Mouse (Mus musculus) left cerebral cortex, adult 8-10 months (tissue): ENCODE measurements around the gene Snai1. TPM values are rescaled to one million over a fixed set of nuclear protein-coding genes. Genes with fewer than 3 reads are reported as not detected.

ENCODE experiments used
- DNase-seq, 2 experiments: peaks; one replicate each; pipeline ENCODE4 v3.0.0; 2022; ENCODE audit warnings: low spot score in 2 of 2
- total RNA-seq, 4 experiments: library from RNA; stranded (reverse); gene quantifications; 2 replicates each; pipeline ENCODE4 v1.2.4; 2022

The Snai1 gene
- total RNA-seq, 4 experiments from 2014 or later = 0.48 to 0.93 (median 0.70) TPM

DNA sequence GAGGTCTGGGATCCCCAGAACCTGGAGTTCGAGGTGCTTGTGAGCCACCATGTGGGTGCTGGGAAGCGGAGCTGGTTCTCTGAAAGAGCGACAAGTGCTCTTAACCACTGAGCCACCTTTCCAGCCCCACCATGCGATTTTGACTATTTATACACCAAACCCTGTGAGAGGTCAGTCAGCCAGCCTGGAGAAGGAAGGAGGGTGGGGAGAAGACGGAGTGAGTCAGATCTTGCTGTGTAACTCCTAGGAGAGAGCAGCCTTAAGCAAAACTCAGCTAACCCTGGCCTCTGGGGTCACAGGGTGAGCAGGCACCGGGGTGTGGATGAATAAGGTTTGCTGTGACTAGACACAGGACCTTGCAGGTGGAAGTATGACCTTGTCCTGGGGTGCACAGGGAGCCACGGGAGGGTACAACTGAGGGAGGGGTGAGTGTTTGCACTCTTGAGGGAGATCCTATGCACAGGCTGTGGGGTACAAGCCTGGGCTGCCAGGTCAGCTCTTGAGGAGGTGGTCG is 12.4 kb downstream of the Snai1 start:
- no peak for DNase-seq

DNA sequence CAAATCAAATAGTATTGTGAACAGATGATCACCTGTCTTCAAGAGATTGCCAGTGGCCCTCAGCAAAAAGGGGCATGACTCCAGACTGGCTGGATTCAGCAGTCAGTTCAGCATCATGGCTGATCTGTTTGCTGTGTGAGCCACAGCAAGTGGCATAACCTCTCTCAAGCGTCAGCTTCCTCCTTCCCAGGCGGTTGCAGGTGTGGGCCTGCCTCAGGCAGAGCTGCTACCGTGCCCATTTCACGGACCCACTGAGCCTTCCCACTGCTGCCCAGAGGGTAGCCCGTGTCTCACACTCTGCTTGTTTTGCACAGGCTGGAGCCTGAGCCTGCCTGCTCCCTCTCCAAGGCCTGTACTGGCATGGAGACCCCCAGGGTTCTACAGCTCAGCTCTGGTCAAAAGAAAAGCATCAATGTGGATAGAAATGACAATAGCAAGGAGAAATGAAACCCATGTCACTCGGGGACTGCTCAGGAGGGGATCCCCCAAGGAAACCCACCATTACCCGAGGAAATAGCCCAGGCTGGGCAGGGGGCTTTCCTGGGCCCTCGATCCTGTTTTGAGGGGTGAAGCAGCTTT is 13.4 kb downstream of the Snai1 start:
- DNase-seq = no peak

DNA sequence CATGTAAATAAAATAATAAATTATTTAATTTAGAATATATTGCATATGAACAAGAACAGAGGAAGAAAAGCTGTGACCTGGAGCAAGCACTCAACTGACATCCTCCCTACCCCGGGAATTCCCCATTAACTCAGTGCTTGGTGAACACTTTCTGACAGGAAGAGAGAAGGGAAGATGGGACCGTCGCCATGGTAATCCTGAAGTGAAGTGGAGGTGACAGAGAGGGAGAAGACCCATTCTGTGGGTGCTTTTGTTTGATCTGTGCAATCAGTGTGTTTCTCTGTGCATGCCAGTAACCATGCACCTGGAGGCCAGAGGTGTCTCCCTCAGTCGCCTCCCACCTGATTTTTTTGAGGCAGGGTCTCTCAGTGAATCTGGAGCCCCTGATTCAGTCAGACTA is 14.3 kb downstream of the Snai1 start:
- DNase-seq = no peak

DNA sequence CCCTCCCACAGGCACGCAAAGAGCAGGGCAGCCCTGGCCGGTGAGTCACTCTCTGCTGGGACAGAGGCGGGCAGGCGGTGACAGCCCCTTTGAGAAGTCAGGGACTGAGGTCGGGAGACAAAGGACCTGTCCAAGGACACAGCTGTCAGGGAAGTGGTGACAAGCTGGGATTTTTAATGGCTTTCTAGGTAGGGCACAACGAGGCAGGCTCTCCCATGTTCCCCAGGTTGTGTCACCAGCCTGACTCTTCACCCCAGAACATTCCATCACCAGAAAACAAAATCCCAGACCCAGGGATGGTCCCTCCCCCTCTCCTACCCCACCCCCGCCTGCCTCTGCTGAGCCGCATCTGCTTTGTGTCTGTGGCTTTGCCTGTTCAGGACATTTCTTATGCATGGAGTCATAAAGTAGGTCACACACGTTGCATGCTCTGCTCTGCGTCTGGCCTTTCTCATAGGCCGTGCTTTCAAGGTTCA is 15.0 kb downstream of the Snai1 start:
- DNase-seq = no peak

DNA sequence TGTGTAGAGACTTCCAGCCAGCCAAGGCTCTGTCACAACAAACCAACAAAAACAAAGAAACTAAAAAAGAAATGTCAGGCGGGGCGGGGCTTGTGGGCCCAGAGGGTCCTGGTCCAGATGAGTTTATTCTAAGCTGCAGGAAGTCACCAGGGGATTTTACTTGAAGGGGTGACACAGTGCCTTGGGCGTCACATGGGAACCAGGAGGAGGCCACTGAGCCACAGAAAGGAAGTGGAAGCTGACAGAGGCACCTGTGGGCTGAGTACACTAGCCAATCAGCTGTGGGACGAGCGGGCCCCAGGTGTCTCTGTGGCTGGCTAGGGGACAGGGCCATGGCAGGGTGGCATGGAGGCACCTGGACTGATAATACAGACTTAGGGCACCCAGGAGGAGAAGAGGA is 17.8 kb downstream of the Snai1 start:
- no peak for DNase-seq

DNA sequence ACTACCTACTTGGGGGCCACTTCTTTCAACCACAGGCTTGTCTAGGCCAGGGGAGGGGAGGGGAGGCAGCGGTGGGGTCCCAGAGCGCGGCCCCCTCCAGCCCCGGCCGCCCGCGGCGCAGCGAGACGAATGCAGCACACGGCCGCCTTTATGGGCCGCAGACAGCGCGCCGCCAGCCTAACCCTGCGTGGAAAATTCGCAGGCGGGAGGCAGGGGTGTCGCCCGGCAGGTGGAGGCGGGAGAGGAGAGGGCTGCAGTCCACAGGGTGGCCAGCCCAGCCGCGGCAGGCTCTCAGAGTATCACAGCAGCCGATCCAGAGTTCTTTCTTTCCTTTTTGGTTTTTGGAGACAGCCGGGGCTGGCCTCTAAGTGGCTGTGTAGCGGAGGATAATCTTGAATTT is 21.4 kb downstream of the Snai1 start:
- no peak for DNase-seq

DNA sequence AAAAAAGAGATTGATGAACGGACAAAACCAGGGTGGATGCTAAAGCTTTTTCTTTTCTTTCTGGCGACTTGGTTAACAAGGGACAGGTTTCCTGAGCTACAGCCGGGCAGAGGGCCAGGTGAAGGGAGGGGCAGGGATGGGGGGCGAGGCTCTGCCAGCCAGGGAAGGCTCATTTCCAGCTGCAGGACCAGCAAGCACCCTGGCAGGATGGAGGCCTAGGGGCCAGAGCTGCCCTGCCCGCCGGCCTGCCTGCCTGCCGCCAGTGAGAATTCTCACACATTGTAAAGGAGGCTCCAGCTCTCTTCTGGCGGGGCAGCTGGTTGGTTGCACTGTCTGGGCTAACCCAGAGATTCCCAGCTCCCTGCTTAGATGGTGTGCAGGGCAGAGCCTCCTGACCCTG is 24.1 kb downstream of the Snai1 start:
- no peak for DNase-seq

DNA sequence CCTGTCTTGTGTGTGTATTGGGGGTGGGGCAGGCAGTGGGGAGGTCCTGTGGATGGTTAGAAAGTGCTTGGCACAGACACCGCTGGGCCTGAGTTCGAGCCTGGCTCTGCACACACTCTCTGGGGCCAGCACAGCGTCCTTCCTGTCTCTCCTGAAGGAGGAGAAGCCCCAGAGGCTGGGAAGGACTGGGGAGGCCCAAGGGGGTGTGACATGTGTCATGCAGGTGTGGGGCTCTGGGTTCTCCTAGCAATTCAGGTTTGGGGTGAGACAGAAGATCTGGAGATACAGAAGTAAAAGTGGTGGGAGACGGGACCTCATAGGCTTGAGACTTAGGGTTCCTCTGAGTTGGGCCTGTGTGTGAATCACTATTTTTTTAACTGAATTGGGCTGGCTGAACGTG is 25.0 kb downstream of the Snai1 start:
- no peak for DNase-seq

DNA sequence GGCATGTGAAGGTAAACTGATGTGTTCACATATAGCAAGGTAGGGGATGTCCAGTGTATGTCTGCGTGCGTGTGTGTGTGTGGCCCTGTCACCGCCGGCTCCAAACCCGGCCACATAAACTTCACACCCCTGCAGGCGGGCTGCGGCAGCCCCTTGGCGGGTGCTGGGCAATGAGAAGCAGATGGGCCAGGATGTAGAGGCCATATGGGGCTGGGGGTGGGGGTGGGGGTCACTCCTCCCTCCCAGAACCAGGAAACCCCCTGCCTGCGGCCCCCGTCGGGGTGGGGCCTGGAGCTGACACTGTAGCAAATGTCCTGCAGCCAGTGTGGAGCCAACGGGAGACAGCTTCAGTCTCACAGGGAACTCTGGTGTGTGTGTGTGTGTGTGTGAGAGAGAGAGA is 25.7 kb downstream of the Snai1 start:
- DNase-seq = no peak

DNA sequence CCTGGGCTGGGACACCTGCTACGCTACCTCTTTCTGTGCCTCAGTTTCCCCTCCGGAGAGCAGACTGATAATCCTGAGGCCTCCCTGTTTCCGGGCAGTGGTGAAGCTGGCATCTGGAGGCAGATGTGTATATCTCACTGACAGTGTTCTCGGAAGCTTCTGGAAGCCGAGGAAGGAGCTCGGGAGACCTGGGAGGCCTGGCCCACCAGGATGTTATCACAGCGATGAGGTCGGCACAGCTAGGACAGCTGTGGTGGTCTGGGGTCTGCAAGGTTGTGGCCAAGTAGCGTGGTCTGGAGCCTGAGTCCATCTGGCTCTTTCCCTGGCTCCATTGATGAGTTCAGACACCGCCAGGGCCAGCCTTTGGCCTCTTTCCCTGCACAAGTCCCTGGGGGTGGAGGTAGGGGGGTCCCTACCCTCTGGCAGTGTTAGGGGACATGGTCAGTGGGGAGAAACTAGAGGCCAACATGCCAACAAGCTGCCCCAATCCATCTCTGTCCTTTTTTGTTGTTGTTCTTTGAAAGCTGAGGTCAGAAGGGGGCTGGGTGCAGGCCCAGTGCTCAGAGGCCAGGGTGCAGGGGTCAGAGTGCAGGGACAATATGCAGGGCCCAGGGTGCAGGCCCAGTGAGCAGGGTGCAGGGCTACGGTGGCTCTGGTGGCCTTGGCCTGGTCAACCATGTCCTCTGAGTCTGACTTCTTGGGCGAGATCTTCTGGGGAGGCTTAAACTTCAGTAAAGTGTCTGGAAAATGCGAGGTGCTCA is 26.7 kb downstream of the Snai1 start:
- no peak for DNase-seq

DNA sequence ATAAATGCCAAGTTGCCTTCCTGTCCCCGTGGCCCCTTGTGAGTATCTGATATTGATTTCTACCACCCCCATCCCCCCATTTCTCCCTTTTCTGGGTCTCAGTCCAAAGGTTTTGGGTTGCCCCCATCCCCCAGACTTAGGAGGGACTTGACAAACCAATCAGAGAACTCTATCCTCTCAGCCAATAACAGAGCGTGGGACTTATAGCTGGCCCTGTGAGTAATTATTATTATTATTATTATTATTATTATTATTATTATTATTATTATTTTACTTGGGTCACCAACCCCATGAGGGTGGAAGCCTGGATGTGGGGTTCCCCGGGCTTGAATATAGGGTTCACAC is 27.3 kb downstream of the Snai1 start:
- no peak for DNase-seq

DNA sequence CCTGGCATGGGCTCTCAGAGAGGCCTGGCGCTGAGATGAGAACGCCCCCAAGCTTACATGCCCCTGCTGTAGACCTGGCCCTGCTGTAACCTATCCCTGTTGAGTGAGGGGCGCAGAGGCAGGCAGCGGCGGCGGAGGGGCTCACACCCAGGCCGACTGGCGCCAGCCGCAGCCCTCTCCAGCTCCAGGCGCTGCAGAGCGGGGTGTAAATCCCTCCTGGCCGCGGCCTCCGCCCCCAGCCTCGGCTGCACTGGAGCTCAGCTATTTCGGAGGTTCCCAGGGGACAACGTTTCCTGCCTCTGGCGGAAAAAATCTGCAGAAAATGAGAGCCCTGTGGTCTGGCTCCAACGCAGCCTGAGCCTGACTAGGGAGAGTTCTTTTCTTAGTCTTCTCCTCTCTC is 27.7 kb downstream of the Snai1 start:
- DNase-seq = no peak

DNA sequence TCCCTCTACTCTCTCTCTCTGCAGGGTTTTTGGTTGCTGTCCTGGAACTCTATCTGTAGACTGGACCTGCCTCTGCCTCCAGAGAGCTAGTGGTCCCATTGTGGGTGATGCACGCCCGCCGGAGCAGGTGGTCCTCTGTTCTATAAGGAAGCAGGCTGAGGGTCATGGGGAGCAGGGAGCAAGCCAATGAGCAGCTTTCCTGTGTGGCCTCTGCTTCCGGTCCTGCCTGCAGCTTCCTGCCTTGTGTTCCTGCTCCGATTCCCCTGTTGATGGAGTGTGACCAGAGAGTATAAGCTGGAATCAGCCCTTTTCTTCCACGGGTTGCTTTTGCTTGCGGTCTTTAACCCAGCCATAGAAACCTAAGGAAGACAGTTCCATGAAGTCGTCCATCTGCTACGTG is 30.1 kb downstream of the Snai1 start:
- DNase-seq = no peak

DNA sequence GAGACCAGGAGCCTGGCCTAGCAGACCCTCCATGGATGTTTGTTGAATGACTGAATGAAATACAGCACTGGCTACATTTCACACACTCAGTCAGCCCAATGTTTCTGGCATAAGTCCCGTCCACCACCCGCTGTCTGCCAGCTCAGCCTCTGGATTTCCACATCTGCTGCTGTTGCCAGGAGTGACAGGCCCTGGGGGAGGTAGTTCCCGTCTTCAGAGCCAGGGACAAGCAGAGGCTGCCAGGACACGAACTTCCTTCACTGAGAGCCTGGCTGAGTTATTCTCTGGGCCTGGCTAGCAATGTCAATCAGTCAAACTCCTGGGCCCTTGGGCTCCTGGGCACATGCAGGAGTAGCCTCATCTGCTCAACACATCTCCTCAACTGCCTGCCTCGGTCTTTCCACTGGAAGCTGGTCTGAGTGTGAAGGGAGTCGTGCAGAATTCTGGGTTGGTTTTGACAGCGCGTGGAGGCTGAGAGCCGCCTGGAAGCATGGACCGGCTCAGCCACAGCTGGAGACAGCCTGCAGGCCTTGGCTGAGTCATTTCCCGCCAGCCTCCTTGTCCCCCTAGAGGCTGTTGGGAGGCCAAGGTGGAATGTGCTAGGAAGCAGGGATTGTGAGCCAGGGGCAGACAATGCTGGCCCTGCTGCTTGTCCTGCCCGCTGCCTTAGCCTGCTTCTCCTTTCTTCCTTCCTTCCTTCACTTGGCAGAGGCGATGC is 32.1 kb downstream of the Snai1 start:
- no peak for DNase-seq

DNA sequence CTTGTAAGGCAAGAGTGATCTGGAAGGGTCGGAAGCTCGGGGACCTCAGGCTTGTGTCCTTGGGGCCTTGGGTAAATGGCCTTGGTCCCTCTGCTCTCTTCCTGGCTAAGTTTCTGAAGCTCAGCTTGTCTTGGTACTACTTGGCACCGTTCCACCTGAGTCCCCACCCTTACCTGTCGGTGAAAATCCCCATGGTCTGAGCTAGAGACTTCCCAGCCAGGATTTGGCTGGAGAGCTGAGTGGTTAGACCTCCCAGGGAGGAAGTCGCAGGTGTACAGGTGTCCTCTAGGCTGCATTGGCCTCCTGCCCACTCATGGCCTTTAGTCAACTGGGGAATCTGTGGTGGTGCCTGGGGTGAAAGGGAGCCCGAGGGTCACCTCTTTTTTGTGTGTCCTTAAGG is 32.8 kb downstream of the Snai1 start:
- DNase-seq = no peak

DNA sequence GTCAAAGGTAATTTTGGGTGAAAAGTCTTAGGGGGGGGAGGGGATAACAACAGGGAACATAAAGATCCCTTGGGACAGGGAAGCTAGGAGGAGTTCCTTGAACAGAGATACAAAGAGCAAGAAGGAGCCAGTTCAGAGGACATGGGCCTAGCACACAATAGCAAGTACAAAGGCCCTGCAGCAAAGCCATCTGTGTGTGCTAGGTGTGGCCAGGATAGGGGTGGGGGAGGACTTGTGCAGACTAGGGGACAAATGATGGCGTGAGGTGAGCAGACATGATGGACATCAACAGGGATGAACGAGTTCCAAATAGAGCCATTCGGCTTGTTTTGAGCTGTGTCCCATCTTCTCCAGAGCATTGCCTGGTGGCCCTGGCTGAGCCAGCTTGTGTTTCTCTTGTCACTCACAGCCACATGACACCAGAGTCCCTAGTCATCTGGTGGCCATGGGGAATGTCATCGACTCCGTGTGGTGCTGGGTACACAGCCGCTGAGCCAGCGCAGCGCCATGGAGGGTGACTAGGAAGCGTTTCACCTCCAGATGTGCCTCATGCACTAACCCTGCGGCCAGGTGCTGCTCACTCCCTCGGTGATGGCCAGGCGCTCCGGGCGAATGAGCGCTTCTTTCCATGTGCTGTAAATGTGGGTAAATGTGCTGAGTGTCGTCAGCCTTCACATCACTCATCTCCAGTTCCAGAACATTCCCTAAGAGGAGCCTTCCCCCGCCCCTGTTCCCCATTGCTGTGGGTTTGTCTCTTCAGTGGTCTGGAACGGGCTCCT is 33.6 kb downstream of the Snai1 start:
- DNase-seq = no peak

DNA sequence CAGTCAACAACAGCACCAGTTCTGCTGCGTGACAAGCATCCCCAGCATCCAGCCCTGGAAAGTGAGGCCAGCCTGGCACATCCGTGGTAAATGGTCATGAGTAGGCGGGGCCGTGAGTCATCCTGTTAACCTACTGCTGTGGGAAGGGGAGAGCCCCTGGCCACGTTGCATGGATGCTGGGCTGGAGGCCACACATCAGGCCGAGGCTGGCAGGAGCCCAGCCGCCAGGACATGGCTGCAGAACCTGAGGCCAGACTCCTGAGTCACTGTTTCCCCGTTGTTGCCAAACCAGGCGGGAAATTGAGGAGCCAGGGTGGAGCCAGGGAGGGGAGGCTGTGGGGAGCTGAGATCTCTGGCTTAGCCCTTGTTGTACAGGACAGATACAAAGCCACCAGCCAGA is 36.8 kb downstream of the Snai1 start:
- DNase-seq = no peak

DNA sequence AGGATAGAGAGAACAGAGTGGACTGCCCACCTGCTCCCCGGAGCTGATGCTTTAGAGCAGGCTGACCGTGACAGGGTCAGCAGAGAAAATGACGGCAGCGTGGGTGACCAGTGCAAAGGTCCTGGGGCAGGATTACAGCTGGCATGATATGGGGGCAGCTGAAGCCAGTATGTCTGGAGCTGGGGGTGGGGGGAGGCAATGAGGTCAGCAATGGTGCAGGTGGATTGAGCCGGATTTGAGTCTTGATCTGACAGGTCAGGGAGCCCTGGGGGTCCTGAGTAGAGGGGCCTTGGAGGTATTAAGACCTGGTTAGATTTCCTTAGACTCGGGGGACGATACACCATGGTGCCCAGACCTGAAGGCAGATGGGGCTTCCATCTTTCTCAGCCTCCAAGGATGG is 37.6 kb downstream of the Snai1 start:
- DNase-seq = no peak

DNA sequence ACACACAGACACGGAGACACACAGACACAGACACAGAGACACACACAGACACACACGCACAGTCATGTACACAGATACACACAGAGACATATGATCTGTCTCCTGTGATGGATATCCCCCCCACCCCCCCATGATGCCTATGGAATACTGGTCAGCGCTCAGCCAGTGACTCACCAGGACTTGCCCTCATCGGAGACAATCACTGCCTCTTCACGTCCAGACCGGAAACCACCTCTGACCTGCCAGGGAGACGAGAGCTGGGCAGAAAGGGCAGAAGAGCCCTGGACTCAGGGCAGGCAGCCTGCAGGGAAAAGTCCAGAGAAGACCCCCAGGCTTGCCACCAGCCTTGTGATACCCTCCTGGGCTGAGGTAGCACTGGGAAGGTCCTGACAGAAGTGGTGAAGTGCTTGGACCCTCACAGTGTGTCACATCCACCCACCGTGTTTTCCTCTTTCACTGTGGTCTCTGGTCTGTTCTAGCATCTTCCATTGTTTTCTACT is 38.2 kb downstream of the Snai1 start:
- no peak for DNase-seq

DNA sequence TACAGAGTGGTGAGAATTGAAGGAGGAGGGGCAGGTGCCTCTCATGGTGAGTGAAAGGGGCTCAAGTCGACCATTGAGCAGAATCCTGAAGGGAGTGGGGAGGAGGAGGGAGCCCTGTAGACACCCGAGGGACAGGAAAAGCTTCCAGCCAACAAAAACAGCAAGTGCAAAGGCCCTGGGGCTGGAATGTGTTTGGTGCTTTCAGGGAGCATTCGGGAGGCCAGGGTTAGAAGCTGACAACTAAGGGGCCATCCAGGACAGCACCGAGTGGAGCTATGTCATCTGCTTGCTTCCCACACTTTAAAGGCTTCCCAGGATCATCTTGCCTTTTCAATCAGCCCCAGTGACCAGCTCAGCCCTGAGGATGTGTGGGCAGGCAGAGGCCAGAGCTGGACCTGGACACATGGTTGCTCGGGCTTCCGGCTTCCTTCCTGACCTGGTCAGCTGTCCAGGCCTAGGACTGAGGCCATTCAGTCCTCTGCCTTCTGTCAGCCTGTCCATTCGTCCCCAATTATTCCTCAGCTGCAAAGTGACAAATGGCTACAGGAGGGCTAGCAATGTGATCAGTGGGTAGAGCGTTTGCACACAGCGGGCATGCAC is 39.3 kb downstream of the Snai1 start:
- no peak for DNase-seq

DNA sequence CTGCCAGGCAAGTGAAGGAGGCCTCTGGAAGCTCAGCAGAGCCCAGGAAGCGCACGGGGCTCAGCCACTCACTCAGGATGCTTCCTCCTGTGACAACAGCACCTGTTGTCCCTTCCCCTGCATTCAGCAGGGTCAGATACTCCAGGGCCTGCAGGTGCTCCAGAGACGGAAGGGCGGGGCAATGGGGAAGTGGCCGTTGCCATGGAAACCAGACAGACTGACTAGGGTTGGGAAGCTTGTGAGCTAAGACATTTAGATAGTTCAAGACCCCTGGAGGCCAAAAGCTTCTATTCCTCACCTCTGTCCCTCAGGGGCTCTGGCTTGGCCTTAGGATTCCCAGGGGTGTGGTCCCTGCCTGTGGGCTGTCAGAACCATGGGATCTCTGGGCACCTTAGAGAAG is 40.5 kb downstream of the Snai1 start:
- DNase-seq = no peak
